In genomic region chr6:53267036-53267435, GRCm38 (mm10) we compare ENCODE assay signal across 11 mouse cellular contexts. TPM values are rescaled to one million over a fixed set of nuclear protein-coding genes. Genes with fewer than 3 reads are reported as not detected.
A peak's percentile ranks its signal among the peaks of the same experiment; 100 is the strongest.
DNase-seq lines count a peak whose midpoint lies in the region; ATAC-seq lines count a peak whose summit lies in the region.
"Had no signal": no experiment of that assay in that cellular context is flagged by ENCODE, and none has a peak within 500 bp of the region (broad histone marks: within the 10 kb centered on the region; RNA-seq: fewer than 3 reads in every experiment).

No protein-coding gene starts in this region.

- WGBS in midbrain, embryonic 14.5 days, result 32% methylated on average over 7 of the region's 7 CpGs
- 33% methylated on average over 7 of the region's 7 CpGs for WGBS in midbrain, embryonic 15.5 days
- 30% methylated on average over 7 of the region's 7 CpGs for whole genome bisulfite sequencing in heart, embryonic 16.5 days
- 31% methylated on average over 7 of the region's 7 CpGs for WGBS in kidney, embryonic 14.5 days

- H3K4me3 ChIP-seq in midbrain, embryonic 14.5 days (replicated peaks; ENCODE audit: low read depth, low read length), result no peak overlapping the region
- H3K4me3 ChIP-seq in midbrain, embryonic 15.5 days, result no peak overlapping the region
- H3K4me3 ChIP-seq in heart, embryonic 16.5 days (ENCODE audit: low read length), result peak overlapping the region; percentile 16; the same call in 1 of the 2 replicates
- no peak overlapping the region for H3K4me3 ChIP-seq in kidney, embryonic 14.5 days (ENCODE audit: low read length)
- H3K4me3 ChIP-seq: megakaryocyte, embryonic 14.5 days had no signal

- no peak overlapping the region for H3K4me2 ChIP-seq in midbrain, embryonic 14.5 days (ENCODE audit: low read length)
- no peak overlapping the region for H3K4me2 ChIP-seq in midbrain, embryonic 15.5 days
- H3K4me2 ChIP-seq in heart, embryonic 16.5 days (ENCODE audit: low read depth, low read length), result peak overlapping the region; percentile 46; the same call in 1 of the 2 replicates
- no peak overlapping the region for H3K4me2 ChIP-seq in kidney, embryonic 14.5 days (replicated peaks; ENCODE audit: low read depth, low read length)

- H3K4me1 ChIP-seq in midbrain, embryonic 14.5 days (ENCODE audit: control insufficient read depth, insufficient read depth, low read length), result 0 out of 2 replicates have a peak, but pooled peaks cover 8% of the 10 kb centered on the region
- H3K4me1 ChIP-seq in midbrain, embryonic 15.5 days, result peaks cover 8% of the 10 kb centered on the region
- peaks cover 13% of the 10 kb centered on the region for H3K4me1 ChIP-seq in heart, embryonic 16.5 days (ENCODE audit: control insufficient read depth, insufficient read depth, low read length)
- peaks cover 9% of the 10 kb centered on the region; the same call in 1 of the 2 replicates for H3K4me1 ChIP-seq in kidney, embryonic 14.5 days (ENCODE audit: control insufficient read depth, insufficient read depth, low read length)
- H3K4me1 ChIP-seq: megakaryocyte, embryonic 14.5 days had no signal

- H3K27ac ChIP-seq in midbrain, embryonic 14.5 days (replicated peaks; ENCODE audit: low read depth, low read length), result no peak overlapping the region
- no peak overlapping the region for H3K27ac ChIP-seq in midbrain, embryonic 15.5 days
- H3K27ac ChIP-seq in heart, embryonic 16.5 days (ENCODE audit: low read length), result no peak overlapping the region
- no peak overlapping the region for H3K27ac ChIP-seq in kidney, embryonic 14.5 days (ENCODE audit: low read depth, low read length)

- H3K27me3 ChIP-seq in midbrain, embryonic 14.5 days (ENCODE audit: control insufficient read depth, insufficient read depth, low read length), result no peaks in the 10 kb centered on the region
- no peaks in the 10 kb centered on the region for H3K27me3 ChIP-seq in midbrain, embryonic 15.5 days (replicated peaks)
- no peaks in the 10 kb centered on the region for H3K27me3 ChIP-seq in heart, embryonic 16.5 days (ENCODE audit: control insufficient read depth, insufficient read depth, low read length)
- H3K27me3 ChIP-seq in kidney, embryonic 14.5 days (ENCODE audit: control insufficient read depth, insufficient read depth, low read length), result 0 out of 2 replicates have a peak, but pooled peaks cover 3% of the 10 kb centered on the region

- no peak for ATAC-seq in midbrain, embryonic 14.5 days (ENCODE audit: low FRiP score, low TSS enrichment)
- ATAC-seq in midbrain, embryonic 15.5 days (replicated peaks), result no peak
- ATAC-seq in heart, embryonic 16.5 days (replicated peaks; ENCODE audit: extremely low read depth, insufficient read depth, low FRiP score), result no peak
- no peak for ATAC-seq in kidney, embryonic 14.5 days (ENCODE audit: low FRiP score, low TSS enrichment)

- no peaks in the 10 kb centered on the region for H3K36me3 ChIP-seq in midbrain, embryonic 14.5 days (ENCODE audit: control insufficient read depth, insufficient read depth, low read length)
- H3K36me3 ChIP-seq in midbrain, embryonic 15.5 days (replicated peaks), result no peaks in the 10 kb centered on the region
- H3K36me3 ChIP-seq in heart, embryonic 16.5 days (ENCODE audit: control insufficient read depth, insufficient read depth), result no peaks in the 10 kb centered on the region
- H3K36me3 ChIP-seq in kidney, embryonic 14.5 days (ENCODE audit: control insufficient read depth, insufficient read depth, low read length), result no peaks in the 10 kb centered on the region

- peak; percentile 26 for DNase-seq in adrenal gland, postnatal 14 days
- DNase-seq in adrenal gland, postnatal 36 days, result no peak
- DNase-seq in midbrain, embryonic 14.5 days, result peak; percentile 64
- DNase-seq in telencephalon, adult 2 months (ENCODE audit: low read depth, low spot score), result peak; percentile 23
- DNase-seq in natural killer cell, adult 2 months (ENCODE audit: low spot score in 2 of 2), result no peak
- DNase-seq: kidney, adult 9 months; spleen, adult 18-20 months had no signal

- no peak overlapping the region for H3K9ac ChIP-seq in midbrain, embryonic 14.5 days (replicated peaks; ENCODE audit: low read length)
- H3K9ac ChIP-seq in midbrain, embryonic 15.5 days, result no peak overlapping the region
- H3K9ac ChIP-seq in heart, embryonic 16.5 days (ENCODE audit: low read length), result no peak overlapping the region
- no peak overlapping the region for H3K9ac ChIP-seq in kidney, embryonic 14.5 days (ENCODE audit: low read depth, low read length)

- no peaks in the 10 kb centered on the region for H3K9me3 ChIP-seq in midbrain, embryonic 14.5 days (ENCODE audit: control insufficient read depth, low read length)
- H3K9me3 ChIP-seq in midbrain, embryonic 15.5 days, result no peaks in the 10 kb centered on the region
- no peaks in the 10 kb centered on the region for H3K9me3 ChIP-seq in heart, embryonic 16.5 days (replicated peaks; ENCODE audit: control insufficient read depth, low read length)
- no peaks in the 10 kb centered on the region for H3K9me3 ChIP-seq in kidney, embryonic 14.5 days (ENCODE audit: control insufficient read depth, low read length)
- H3K9me3 ChIP-seq: megakaryocyte, embryonic 14.5 days had no signal

RNA-seq across cellular contexts. Expression of gene Creb5, which starts 20.0 kb away (rescaled TPM):
- total RNA-seq in adrenal gland, postnatal 14 days (2021), result 3.4 TPM in 2 replicates
- total RNA-seq in adrenal gland, postnatal 36 days (2021), result 1 to 10 TPM; 2.1 to 3.2 TPM
- 1.9 and 2.8 TPM in 2 replicates for polyA plus RNA-seq in midbrain, embryonic 14.5 days (2014; fragmentation: Nextera tagmentation; extraction: Ambion mirVana)
- polyA plus RNA-seq in midbrain, embryonic 15.5 days (2015; fragmentation: Nextera tagmentation; extraction: Ambion mirVana), result 3.4 and 4.2 TPM in 2 replicates
- polyA plus RNA-seq in heart, embryonic 16.5 days (2015; fragmentation: Nextera tagmentation; extraction: Ambion mirVana), result 25.4 and 29.2 TPM in 2 replicates
- 2.7 and 4.2 TPM in 2 replicates for polyA plus RNA-seq in kidney, embryonic 14.5 days (2014; fragmentation: Nextera tagmentation; extraction: Ambion mirVana)

Comparison
In these comparisons a context has a peak if more than half of its experiments do, and no peak if none do; other contexts are left out.
1. DNase-seq: peak in adrenal gland, postnatal 14 days (single experiment), midbrain, embryonic 14.5 days (single experiment) and telencephalon, adult 2 months (single experiment); none in adrenal gland, postnatal 36 days (0 of 2) and natural killer cell, adult 2 months (0 of 2).